Mouse (Mus musculus) forebrain, embryonic 13.5 days (tissue): Measurements from ENCODE around the gene Mvb12a. TPM values are rescaled to one million over a fixed set of nuclear protein-coding genes. Genes with fewer than 3 reads are reported as not detected.
"Not testable (repeated sequence)": the region's sequence is repeated elsewhere in the genome, so short reads cannot be mapped to it uniquely, and the experiment has no call there.

ENCODE experiments used
- ATAC-seq: fragments of 200-750 bp; cut with Nextera tagmentation; 2 replicates; pipeline ENCODE4 v1.8.0; 2017
- H3K27ac ChIP-seq: fragments of 300-500 bp; sonication (generic); 2 replicates; pipeline ENCODE4 v1.5.1; 2015; ENCODE audit warnings: inconsistent platforms, mild to moderate bottlenecking, moderate library complexity
- H3K27me3 ChIP-seq: fragments of 300-500 bp; sonication (generic); 2 replicates; pipeline ENCODE4 v1.6.1; 2015; ENCODE audit warnings: mild to moderate bottlenecking, inconsistent platforms
- H3K36me3 ChIP-seq: fragments of 300-500 bp; sonication (generic); 2 replicates; pipeline ENCODE4 v1.6.1; 2015; ENCODE audit warnings: mild to moderate bottlenecking, inconsistent platforms; ENCODE audit not compliant: poor library complexity, severe bottlenecking
- H3K4me1 ChIP-seq: fragments of 300-500 bp; sonication (generic); 2 replicates; pipeline ENCODE4 v1.6.1; 2015; ENCODE audit warnings: inconsistent platforms
- H3K4me2 ChIP-seq: fragments of 300-500 bp; sonication (generic); 2 replicates; pipeline ENCODE4 v1.6.1; 2015; ENCODE audit warnings: inconsistent platforms, mild to moderate bottlenecking, moderate library complexity
- H3K4me3 ChIP-seq: fragments of 300-500 bp; sonication (generic); 2 replicates; pipeline ENCODE4 v1.5.1; 2015; ENCODE audit warnings: mild to moderate bottlenecking, inconsistent platforms
- H3K9ac ChIP-seq: fragments of 300-500 bp; sonication (generic); 2 replicates; pipeline ENCODE4 v1.6.1; 2015; ENCODE audit warnings: mild to moderate bottlenecking, inconsistent platforms
- H3K9me3 ChIP-seq: fragments of 300-500 bp; sonication (generic); replicated peaks from 2 replicates; pipeline ENCODE4 v1.6.1; 2016; ENCODE audit warnings: inconsistent platforms
- WGBS: fragments of 180-500 bp; shearing (Covaris S2); methylation state at CpG from one replicate; pipeline ENCODE4 v1.1.7; 2015; 5-methylcytosine and 5-hydroxymethylcytosine counted together
- polyA plus RNA-seq: library from polyadenylated mRNA; unstranded; fragments of >200 nt; fragmentation: Nextera tagmentation; extraction: Ambion mirVana; gene quantifications from 2 replicates; pipeline ENCODE4 v1.2.1, GENCODE M21; 2015

Gene Mvb12a
- polyA plus RNA-seq, 1 experiment from 2014 or later = 55.3 TPM

DNA sequence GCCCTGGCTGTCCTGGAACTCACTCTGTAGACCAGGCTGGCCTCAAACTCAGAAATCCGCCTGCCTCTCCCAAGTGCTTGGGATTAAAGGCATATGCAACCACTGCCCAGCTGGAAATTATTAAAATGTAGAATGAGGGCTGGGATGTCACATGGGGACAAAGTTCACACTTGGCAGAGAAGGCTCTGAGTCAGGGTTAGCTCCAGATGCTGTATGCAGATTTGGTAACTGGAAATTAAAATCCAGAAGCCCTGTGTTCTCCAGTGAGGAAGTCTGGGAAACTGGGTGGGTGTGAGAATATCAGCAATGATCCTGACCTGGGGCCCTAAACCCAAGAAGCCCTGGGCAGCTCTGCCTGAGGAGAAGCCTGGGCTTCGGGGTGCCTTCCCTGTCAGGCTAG, 33.4 kb upstream of the Mvb12a start:
- no peak overlapping the region for H3K27ac ChIP-seq

DNA sequence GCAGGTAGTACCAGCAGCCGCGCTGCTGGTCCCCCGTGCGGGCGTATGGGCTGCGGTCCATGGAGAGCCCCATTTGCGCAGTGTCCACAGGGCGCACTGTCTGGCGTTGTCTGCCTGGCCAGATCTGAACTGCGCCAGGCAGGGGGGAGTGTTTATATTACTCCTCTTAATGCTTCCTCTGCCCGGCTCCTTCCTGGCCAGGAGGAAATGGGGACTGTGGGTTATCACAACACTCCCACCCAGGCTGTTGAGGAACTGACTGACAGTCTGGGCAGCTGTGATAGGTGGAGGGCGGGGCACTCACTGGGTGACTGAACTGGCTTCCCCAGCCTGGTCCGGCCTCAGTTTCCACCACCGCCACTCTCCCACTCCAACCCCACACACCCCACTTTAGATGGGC, 31.1 kb upstream of the Mvb12a start, which contains the start of gene Plvap:
Gene Plvap, minus strand, starts transcription at position 109 of the 400 bp plus-strand sequence.
- Histone ChIP-seq H3K4me2 (no peak within 1 kb of the TSS), H3K27me3 (peaks cover 51% of the 10 kb centered on the region), H3K27ac (no peak within 1 kb of the TSS), H3K9ac (no peak within 1 kb of the TSS), H3K9me3 (no peaks in the 10 kb centered on the region), H3K4me3 (no peak within 1 kb of the TSS), H3K36me3 (no peaks in the 10 kb centered on the region), H3K4me1 (peaks cover 13% of the 10 kb centered on the region)
- ATAC-seq = no peak
- WGBS = 80% methylated on average over 14 of the region's 14 CpGs

More for the DNA sequence above, 33.4 kb upstream of the Mvb12a start:
- no peak for ATAC-seq
- H3K9me3 ChIP-seq = no peaks in the 10 kb centered on the region
- no peak overlapping the region for H3K4me2 ChIP-seq
- peaks cover 13% of the 10 kb centered on the region for H3K4me1 ChIP-seq
- H3K4me3 ChIP-seq = no peak overlapping the region
- H3K27me3 ChIP-seq = peaks cover 66% of the 10 kb centered on the region
- H3K9ac ChIP-seq = no peak overlapping the region
- H3K36me3 ChIP-seq = no peaks in the 10 kb centered on the region
- 70% methylated on average over 2 of the region's 2 CpGs for WGBS

DNA sequence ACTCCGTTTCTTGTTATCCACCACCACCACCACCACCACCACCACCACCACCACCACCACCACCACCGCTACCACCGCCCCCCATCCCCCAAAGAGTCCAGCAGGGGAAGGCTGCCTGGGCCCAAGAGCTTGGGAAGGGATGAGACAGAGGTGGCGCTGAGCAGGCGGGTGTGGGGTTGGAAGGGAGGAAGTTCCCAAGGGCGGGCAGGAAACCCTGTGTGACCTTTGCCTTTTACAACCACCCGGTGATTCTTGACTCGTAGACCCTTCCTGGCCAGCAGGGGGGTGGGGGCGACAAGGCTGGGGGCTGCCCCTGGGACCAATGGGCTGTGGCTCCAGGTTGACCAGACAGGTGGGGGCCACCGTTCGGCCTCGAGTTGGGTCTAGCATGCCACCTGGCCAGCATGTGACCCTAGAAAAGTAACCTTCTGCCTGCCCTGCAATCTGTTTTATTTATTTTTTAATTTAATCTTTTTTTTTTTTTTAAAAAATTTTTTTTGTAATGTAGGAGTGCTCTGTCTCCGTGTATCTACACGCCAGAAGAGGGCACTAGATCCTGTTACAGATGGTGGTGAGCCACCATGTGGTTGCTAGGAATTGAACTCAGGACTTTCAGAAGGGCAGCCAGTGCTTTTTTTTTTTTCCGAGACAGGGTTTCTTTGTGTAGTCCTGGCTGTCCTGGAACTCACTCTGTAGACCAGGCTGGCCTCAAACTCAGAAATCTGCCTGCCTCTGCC, 29.5 kb upstream of the Mvb12a start:
- no peaks in the 10 kb centered on the region for H3K36me3 ChIP-seq
- no peak overlapping the region for H3K9ac ChIP-seq
- H3K9me3 ChIP-seq = no peaks in the 10 kb centered on the region
- no peak overlapping the region for H3K4me2 ChIP-seq
- peaks cover 36% of the 10 kb centered on the region for H3K27me3 ChIP-seq
- WGBS = 76% methylated on average over 14 of the region's 15 CpGs
- H3K4me3 ChIP-seq = no peak overlapping the region
- H3K27ac ChIP-seq = no peak overlapping the region
- no peak for ATAC-seq
- H3K4me1 ChIP-seq = peaks cover 2% of the 10 kb centered on the region; the same call in 1 of the 2 replicates

DNA sequence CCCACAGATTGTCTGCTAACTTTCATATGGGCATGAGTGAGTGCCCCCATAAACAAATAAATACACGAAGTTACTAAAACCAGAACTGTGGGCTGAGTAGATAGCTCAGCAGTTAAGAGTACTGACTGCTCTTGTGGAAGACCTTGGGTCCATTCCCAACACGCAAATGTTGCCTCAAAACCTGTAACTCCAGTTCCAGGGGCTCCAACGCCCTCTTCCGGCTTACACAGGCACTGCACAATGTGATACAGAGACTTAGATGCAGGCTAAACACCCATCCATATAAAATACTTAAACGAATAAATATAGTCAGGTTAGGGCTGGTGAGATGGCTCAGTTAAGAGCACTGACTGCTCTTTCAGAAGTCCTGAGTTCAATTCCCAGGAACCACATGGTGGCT, 27.7 kb upstream of the Mvb12a start:
- WGBS = 66% methylated on average over 5 of the region's 5 CpGs
- Histone ChIP-seq H3K4me3 (no peak overlapping the region), H3K4me2 (no peak overlapping the region), H3K27ac (no peak overlapping the region), H3K9me3 (no peaks in the 10 kb centered on the region), H3K9ac (no peak overlapping the region), H3K4me1 (no peaks in the 10 kb centered on the region), H3K36me3 (no peaks in the 10 kb centered on the region), H3K27me3 (peaks cover 18% of the 10 kb centered on the region)
- no peak for ATAC-seq

DNA sequence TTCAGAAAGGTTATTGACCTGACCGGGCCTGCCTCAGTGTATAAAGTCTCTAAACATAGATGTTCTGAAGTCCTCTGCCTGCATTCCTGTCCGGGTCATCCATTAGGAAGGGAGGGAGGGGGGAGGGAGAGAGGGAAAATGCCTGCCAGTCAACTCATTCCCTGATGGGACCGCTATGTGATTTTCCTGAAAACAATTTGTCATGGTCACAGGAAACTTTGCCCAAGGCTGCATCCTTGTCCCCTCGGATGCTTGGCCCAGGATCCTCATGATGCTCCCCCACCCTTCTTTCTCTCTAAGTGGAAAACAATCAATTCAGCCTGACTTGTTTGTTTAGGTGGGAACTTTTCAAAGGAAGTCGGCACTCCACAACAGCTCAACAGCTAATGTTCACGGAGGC, 25.9 kb upstream of the Mvb12a start:
- no peaks in the 10 kb centered on the region for H3K36me3 ChIP-seq

DNA sequence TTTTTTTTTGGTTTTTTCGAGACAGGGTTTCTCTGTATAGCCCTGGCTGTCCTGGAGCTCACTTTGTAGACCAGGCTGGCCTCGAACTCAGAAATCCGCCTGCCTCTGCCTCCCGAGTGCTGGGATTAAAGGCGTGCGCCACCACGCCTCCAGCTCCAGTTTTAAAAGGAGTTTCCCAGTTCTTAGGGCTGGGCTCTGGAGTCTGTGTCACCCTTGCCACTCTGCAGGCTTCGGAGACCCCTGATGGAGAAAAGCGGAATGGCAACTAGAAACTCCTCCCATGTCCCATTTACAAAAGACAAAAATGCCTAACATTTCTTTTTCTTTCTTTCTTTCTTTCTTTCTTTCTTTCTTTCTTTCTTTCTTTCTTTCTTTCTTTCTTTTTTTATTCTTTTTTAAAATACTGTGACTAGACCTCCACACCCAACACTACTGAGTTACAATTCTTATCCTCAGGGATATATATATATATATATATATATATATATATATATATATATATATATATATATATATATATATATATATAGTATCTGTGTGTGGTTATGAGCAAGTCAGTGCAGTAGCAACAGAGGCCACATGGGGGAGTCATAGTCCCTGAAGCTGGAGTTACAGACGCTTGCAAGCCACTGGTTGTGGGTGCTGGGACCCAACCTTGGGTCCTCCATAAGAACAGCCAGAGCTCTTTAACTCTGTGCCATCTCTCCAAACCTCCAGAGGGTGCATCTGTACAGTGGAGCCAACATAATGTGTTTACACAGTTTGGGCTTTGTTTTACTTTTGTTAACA, 23.5 kb upstream of the Mvb12a start:
- H3K27ac ChIP-seq, H3K9ac ChIP-seq, H3K9me3 ChIP-seq, H3K4me2 ChIP-seq, H3K36me3 ChIP-seq, H3K4me3 ChIP-seq, H3K4me1 ChIP-seq: not testable (repeated sequence)
- WGBS = 39% methylated on average over 9 of the region's 10 CpGs
- ATAC-seq = peak; percentile 44; the same call in 1 of the 2 replicates
- peaks cover 24% of the 10 kb centered on the region for H3K27me3 ChIP-seq

More for the DNA sequence above, 25.9 kb upstream of the Mvb12a start:
- no peak overlapping the region for H3K27ac ChIP-seq
- H3K27me3 ChIP-seq = peaks cover 5% of the 10 kb centered on the region; the same call in 1 of the 2 replicates
- no peak overlapping the region for H3K4me2 ChIP-seq
- H3K4me3 ChIP-seq = no peak overlapping the region
- no peak for ATAC-seq
- H3K4me1 ChIP-seq = no peaks in the 10 kb centered on the region
- no peaks in the 10 kb centered on the region for H3K9me3 ChIP-seq
- 43% methylated on average over 6 of the region's 6 CpGs for WGBS
- no peak overlapping the region for H3K9ac ChIP-seq

DNA sequence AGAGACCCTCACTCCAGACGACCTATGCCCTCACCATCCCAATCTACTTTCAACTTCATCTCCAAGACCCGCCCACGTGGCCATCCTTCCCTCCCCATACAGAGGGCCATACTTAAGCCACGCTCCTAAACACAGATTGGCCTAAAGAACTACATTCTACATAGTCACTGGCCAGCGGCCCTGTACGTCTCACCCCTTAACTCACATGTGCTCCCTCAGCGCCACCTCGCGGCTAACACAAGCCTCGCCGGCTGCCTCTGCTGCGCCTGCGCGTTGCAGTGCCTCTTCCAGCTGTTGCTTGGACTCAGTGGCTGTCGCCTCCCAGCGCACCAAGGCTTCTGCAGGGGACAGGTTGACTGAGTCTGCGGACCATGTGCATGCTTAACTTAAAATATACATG, 21.1 kb upstream of the Mvb12a start:
- Histone ChIP-seq H3K9ac (no peak overlapping the region), H3K4me2 (no peak overlapping the region), H3K4me3 (no peak overlapping the region), H3K4me1 (peaks cover 10% of the 10 kb centered on the region), H3K27ac (no peak overlapping the region), H3K27me3 (peaks cover 48% of the 10 kb centered on the region), H3K9me3 (no peaks in the 10 kb centered on the region), H3K36me3 (no peaks in the 10 kb centered on the region)
- ATAC-seq = peak; percentile 81
- 2% methylated on average over 17 of the region's 17 CpGs for WGBS

DNA sequence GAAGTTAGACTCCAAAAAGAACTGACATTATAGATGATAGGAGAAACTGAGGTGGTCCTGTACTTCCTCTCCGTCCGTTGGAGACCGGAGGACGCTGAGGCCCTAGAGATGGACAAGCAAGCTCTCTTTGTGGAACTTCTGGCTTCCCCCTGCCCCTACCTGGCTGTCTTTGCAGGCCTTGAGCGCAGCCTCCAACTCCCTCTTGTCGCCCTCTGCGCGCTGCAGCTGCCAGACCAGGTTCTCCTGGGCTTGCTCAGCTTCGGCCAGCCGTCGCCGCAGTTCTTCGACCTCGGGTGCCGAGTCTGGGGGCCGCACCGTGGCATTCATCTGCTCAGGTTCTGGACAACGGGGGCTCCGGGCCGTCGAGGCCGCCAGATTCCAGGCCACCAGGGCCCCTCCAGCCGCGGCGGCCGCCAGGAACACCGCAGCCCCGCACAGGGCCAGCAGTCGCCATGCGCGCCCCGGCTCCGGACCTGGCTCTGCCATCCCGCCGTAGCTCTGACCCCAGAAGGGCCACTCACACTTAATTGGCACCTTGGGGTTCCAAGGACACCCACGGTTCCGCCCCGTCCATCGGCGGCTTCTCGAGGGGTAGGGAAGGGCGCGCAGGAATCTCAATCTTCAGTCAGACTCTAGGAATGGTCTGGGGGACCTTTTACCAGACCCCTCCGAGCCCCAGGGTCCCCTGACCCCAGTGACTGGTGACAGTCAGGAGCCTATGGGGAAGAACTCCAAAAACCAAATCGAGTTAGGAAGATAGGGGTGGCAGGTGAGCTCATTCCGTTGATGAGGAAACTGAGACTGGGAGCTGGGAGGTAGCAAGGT, 17.3 kb upstream of the Mvb12a start, which contains the start of gene Ccdc194:
Gene Ccdc194, minus strand, starts transcription at position 486 of the 825 bp plus-strand sequence.
- Histone ChIP-seq H3K9me3 (no peaks in the 10 kb centered on the region), H3K9ac (peak within 1 kb of the TSS; percentile 43; the same call in 1 of the 2 replicates), H3K27me3 (peaks cover 65% of the 10 kb centered on the region), H3K27ac (no peak within 1 kb of the TSS), H3K36me3 (no peaks in the 10 kb centered on the region), H3K4me2 (no peak within 1 kb of the TSS; the same call in 1 of the 2 replicates), H3K4me1 (peaks cover 12% of the 10 kb centered on the region), H3K4me3 (0 out of 2 replicates have a peak within 1 kb of the TSS, but pooled peaks have one; percentile 2)
- no peak for ATAC-seq
- 5% methylated on average over 46 of the region's 46 CpGs for WGBS

DNA sequence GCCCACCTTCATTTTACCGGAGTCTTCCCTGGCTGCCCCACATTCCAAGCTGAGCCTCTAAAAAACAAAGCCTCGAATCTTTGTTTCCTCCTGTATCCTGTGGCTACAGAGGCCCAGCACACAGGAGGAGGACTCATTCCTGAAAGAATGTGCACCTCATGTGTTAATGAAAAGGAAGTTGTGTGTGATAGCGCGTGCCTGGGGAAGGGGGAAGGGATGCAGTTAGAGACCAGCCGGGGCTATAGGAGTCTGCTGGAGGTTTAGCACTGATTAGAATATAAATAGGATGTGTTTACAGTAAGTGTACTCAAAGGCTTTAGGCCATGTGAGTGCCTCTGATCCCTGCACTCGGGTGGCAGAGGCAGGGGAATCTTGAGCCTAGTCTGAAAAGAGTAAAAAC, 16.4 kb upstream of the Mvb12a start:
- Histone ChIP-seq H3K4me2 (no peak overlapping the region), H3K36me3 (no peaks in the 10 kb centered on the region), H3K9ac (peak overlapping the region; percentile 3; the same call in 1 of the 2 replicates), H3K4me1 (peaks cover 12% of the 10 kb centered on the region), H3K4me3 (no peak overlapping the region), H3K9me3 (no peaks in the 10 kb centered on the region), H3K27me3 (peaks cover 61% of the 10 kb centered on the region), H3K27ac (no peak overlapping the region)
- ATAC-seq = no peak
- WGBS = under 1% methylated on average over 6 of the region's 6 CpGs

DNA sequence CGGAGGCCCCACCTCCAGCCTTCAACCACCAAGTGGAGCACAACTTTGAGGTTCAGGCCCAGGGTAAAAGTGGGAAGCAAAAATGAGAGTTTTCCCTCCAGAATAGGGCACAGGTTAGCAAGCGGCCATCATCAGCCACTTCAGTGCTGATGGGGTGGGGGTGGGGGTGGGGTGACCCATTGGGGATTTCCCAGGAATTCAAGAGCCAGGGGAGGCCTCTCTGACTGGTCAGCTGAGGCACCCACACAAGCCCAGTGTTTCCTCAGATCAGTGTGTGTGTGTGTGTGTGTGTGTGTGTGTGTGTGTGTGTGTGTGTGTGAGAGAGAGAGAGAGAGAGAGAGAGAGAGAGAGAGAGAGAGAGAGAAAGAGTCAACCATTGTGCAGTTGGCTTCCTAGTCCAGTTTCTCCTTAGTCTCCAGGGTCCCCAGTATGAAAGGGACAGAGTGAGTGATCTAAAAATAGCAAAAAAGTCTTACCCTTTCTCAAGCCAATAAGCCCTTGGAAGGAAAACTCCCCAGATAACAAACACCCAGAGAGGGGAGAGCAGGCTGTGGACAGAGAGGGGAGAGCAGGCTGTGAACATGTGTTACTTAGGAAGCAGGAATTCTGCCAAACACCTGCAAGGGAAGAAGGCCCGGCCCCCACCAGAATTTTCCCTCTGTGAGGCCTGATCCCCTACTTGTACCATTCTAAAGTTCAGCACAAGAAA, 15.4 kb upstream of the Mvb12a start:
- Histone ChIP-seq H3K27me3 (peaks cover 59% of the 10 kb centered on the region), H3K4me3 (no peak overlapping the region)

DNA sequence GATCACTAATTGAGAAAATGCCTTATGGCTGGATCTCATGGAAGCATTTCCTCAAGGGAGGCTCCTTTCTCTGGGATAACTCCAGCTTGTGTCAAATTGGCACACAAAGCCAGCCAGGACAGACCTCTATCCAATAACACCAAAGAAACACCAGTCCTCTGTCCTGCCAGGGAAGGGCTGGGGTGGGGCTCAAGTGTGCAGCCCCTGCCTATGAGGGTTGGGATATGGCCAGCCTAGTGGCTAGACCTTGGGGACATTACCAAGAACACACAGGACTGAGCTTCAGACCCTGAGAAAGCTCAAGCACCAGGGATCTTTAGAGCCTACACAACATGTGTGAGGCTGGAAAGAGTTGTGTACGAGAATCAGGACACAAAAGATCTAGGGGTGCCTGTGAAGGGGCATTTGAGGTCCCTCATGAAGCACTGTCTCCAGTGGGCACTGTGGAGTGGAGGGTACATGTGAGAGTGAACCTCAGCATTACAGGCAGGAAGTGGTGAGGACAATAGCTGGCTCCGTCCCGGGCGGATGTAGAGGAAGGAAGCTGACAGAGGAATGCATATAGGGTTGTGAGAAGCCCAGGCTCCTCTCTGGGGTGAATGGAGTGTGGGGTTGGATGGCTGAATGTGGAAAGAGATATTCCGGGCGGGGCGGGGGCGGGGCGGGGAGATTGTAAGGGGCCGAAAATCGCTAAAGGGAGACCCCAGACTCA, 14.2 kb upstream of the Mvb12a start:
- Histone ChIP-seq H3K4me2 (no peak overlapping the region), H3K4me1 (peaks cover 12% of the 10 kb centered on the region), H3K9ac (no peak overlapping the region), H3K4me3 (no peak overlapping the region), H3K36me3 (no peaks in the 10 kb centered on the region), H3K9me3 (no peaks in the 10 kb centered on the region), H3K27me3 (peaks cover 48% of the 10 kb centered on the region), H3K27ac (no peak overlapping the region)
- 86% methylated on average over 11 of the region's 11 CpGs for WGBS
- no peak for ATAC-seq

More for the DNA sequence above, 15.4 kb upstream of the Mvb12a start:
- Histone ChIP-seq H3K27ac (no peak overlapping the region), H3K9ac (peak overlapping the region; percentile 3; the same call in 1 of the 2 replicates), H3K9me3 (no peaks in the 10 kb centered on the region), H3K4me1 (peaks cover 12% of the 10 kb centered on the region), H3K4me2 (no peak overlapping the region), H3K36me3 (no peaks in the 10 kb centered on the region)
- 39% methylated on average over 3 of the region's 3 CpGs for WGBS
- ATAC-seq = no peak; the same call in 1 of the 2 replicates
